Mouse (Mus musculus): ENCODE measurements around the gene Cutc.

The Cutc gene

GRCm38 (mm10) chr19:43754237-43754636 lies 1.4 kb downstream of the Cutc start:
- DNase-seq: no peak

GRCm38 (mm10) chr19:43754872-43755271 lies 2.1 kb downstream of the Cutc start:
- DNase-seq: no peak

DNA sequence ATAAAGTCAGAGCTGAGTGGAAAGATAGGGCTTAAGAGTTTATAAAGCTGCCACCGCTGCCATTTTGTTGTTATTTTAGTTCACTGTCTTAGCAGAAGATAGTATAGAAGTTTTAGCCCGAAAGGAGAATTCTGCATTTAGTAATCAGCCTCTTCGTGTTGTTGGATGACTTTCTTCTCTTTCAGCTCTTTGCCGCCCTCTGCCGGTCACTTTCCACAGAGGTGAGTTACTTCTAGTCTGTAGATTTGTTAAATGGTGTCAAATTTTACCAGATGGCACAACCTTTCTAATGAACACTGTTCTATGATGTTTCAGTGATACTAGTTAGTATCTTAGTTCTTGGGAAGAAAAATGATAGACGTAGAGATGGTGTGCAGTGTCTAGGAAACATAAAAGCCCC lies 7.7 kb downstream of the Cutc start:
- DNase-seq: peak; percentile 46

- DNase-seq: no peak
These were observed 8.9 kb downstream of the Cutc start for GRCm38 (mm10) chr19:43761543-43762256.

DNA sequence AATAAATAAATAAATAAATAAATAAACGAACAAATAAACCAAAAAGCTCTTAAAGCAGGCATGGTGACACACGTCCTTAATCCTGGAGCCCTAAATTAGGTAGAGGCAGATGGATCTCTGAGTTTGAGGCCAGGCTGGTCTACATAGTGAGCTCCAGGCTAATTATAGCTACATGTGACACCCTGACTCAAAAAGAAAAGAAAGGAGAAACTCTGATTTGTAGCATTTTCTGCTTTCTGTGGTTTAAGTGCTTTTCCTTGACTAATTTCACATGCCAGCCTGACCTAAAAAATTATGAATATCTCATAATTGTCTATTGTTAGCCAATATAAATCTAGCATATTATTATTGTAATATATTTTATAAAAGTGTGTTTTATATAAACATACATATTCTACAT lies 9.6 kb downstream of the Cutc start:
- DNase-seq: no peak

- DNase-seq: no peak
These were observed 13.7 kb downstream of the Cutc start for GRCm38 (mm10) chr19:43766451-43766850.

DNA sequence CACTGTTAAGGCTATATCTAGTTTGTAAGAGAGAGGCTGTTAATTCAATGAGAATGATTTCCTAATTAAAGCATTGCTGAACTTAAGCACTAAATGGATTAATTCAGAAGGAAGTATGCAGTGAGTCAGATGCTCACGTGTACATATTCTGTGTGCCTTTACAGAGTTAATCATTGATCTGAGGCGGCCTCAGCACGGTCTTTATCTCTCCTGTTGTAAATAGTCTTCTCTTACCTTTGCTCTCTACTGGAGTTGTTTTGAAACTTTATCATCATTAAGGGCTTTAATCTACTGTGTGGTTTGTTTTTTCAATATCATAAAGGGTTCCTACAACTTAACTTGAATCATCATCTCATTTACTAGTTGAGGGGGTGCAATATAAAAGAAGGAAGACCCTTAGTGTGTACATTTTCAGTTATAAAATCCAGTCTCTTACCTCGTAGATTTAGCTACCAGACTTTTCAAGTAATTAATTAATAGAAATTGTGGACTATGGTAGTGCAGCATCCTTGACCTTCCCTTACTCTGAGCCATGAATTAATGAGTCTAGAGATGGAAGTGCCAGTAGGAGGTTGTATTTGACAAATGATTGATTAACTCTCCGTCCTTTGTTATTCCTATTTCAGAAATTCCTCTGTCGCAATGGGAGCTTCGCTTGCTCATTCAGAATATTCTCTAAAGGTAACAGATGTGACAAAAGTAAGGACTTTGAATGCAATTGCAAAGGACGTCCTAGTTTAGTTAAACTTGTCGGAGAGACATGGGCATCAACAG lies 14.9 kb downstream of the Cutc start:
- peak; percentile 63 for DNase-seq

GRCm38 (mm10) chr19:43769366-43769960 lies 16.7 kb downstream of the Cutc start:
- DNase-seq: no peak

DNA sequence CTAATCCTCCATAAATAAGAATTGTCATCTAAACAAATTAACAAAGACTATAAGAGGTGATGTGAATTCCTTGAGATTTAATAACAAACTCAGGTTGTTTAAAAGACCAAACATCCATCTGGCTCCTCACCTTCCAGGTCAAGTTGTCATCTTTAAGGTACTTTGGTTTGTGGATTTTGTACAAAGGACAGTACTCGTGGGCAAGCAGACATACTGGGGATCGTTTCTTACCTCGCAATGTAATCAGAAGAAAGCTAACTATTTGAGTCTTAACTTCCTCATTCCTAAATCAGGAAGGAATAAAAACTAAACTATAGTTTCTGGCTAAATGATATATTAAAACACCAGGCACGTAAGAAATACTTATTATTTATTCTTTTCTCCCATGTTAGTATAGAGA lies 17.8 kb downstream of the Cutc start:
- DNase-seq: no peak

- no peak for DNase-seq
These were observed 18.7 kb downstream of the Cutc start for GRCm38 (mm10) chr19:43771499-43771969.

DNA sequence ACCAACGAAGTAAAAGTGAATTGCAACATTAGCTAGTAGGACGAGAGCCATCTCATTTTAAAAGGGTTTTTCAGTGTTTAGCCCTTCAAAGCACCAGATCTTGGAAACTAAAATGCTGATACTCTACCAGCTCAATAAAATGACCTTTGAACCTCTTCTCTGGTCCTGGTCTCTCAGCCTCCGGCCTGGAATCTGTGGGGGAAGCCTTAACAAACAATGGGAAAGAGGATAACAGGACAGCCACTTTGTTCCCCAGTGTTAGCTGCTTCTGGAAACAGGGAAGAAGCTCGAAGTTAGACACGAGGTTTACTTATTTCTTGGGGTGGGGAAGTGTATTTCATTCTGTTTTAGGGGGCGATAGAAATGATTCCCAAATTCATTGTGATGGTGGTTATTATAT lies 19.5 kb downstream of the Cutc start:
- no peak for DNase-seq

GRCm38 (mm10) chr19:43775433-43775832 lies 22.6 kb downstream of the Cutc start:
- DNase-seq: no peak

GRCm38 (mm10) chr19:43776561-43776960 lies 23.8 kb downstream of the Cutc start:
- DNase-seq: no peak

GRCm38 (mm10) chr19:43777308-43777707 lies 24.5 kb downstream of the Cutc start:
- no peak for DNase-seq

DNA sequence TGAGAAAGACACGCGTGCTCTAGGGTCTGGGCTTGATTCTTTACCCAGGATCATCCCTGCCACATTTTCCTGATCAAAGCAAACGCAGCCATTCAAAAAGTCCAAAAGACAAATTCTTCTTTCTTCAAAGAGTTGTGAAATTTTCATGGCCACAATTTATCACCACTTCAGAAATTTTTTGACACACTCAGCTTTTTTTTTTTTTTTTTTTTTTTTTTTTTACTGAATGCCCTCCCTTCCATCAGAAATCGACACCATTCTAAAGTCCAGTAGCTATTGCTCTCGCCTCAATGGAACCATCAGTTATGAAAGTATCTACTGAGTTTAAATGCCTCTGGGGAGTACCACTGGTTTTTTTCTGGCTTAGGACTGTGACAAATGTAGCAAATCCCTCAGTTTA lies 27.6 kb downstream of the Cutc start:
- no peak for DNase-seq

DNA sequence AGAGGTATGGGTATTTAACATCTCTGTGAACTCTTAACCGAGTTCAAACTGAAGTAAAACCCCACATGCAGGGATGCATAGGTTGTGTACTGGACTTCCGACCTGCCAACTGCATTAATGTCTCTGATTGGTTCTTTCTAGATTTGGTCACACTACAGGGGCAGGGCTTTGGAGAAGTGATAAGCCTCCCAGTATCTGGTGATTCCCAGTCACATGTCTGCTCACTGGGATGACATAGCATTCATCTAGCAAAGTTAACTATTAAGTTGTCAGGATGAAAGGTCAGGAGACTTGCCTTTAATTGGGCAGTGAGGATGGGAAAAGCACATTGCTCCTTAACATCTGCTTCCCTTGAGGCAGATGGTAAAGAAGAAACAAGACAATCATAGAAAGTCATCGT lies 29.2 kb downstream of the Cutc start, which contains the start of gene Abcc2:
Gene Abcc2 (plus strand): TSS at position 213 of the 400 bp plus-strand sequence.
- peak; percentile 75 for DNase-seq

DNA sequence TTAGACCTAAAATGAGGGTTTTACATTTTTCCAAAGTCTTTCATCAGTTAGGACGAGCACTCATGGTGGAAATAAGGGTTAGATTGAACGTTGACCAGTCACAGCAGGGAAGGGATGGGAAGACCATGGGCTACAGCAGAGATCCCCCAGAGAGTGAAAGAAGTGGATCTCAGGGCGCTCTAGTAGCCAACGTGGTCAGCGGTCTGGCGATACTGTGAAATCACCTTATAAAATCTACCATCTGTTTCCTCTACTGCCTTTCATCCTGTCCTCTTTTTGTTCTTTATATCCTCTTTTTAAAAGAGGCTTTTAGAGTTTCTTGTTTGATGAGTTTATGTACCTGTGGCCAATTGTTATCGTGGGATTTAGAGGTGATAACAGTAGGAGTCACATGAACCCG lies 32.0 kb downstream of the Cutc start:
- DNase-seq: no peak

DNA sequence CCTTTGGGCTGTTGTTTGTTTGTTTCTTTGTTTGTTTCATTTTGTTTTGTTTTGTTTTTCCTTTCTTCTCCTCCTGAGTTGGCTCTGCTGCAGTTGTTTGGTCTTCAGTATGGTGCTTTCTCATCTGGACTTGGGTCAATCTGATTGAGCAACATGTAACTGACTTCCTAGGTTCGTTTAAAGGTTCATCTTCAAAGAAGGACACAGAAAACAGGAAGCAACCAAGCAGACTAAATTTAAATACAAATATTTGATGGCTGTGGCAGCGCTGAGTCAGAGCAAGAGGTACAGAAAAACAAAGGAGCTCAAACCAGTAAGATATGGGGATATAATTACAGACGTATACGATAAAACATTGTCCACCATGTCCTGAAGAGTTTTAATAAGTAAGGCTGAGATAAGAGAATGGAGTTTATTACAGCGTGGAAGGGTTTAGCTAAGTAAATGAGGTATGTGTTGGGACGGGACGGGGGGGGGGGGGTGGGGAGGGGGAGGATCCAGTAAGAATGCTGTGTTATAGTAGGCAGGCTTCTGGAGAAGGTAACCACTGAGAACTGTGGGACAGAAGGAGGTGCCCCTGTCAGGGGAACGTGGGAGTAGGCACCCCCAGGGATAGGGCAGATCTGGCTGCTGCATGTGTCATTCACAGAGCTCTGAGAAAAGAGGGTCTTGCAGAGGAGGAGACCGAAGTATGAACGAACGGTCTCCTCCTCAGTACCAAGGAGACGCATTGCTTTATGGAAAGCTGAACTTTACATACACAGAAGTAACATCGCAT lies 33.6 kb downstream of the Cutc start:
- DNase-seq: no peak

- DNase-seq: no peak
These were observed 37.0 kb downstream of the Cutc start for GRCm38 (mm10) chr19:43789817-43790216.

DNA sequence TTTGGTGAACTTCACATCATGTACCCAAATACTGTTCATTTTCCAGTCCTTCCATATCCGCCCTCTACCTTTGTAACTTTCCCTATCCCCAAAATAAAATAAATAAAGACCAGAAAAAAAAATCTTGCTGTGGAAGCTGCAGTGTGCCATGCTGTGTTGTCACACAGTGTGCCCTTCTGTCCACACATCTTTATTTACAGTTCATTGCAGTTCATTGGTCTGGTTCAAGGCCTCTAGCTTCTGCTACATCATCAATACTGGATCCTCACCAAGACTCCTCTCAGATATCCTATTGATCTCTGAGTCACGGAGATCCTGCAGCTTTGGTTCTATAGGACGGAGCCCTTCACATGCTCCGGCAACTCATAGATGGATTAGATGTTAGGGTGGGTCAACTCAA lies 39.7 kb downstream of the Cutc start:
- no peak for DNase-seq

DNA sequence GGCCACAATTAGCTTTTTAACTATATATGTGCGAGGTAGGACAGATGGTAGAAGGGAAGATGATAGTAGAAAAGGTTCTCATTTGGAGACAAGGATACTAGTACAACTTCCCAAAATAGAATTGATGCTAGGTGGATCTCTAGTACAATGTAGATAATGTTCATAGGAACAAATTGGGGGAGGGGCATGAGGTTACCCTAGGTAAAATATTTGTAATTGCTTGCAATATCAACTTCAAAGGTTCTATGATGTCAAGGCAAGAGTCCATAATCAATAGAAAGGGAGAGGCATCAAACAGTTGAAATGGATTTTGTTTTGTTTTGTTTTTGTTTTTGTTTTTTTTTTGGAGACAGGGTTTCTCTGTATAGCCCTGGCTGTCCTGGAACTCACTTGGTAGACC lies 41.2 kb downstream of the Cutc start:
- DNase-seq: no peak

- DNase-seq: no peak
These were observed 42.7 kb downstream of the Cutc start for GRCm38 (mm10) chr19:43795511-43795910.

DNA sequence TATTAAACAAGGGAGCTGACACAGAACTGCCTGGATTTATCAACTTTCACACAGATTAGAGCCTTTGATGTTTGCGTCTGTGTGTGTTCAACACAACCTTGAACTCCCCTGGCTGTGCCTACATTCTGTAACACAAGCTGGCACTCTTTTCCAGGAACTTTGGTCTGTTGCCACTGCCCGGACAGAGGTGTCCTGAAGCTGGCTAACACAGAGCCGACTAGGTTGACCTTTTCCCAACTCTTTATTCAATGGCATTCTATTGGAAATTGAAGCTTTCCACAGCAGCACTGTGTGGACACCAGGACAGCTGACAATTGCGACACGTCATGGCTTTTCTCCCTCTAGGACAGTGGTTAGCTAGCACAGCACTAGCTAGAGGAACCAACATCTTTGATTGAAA lies 44.4 kb downstream of the Cutc start:
- no peak for DNase-seq

All from kidney, adult 11 months (tissue).